Mouse (Mus musculus) MEL (cell line): ENCODE measurements around the gene Slc13a1. TPM values are rescaled to one million over a fixed set of nuclear protein-coding genes. Genes with fewer than 3 reads are reported as not detected.
"Not testable (repeated sequence)": the region's sequence is repeated elsewhere in the genome, so short reads cannot be mapped to it uniquely, and the experiment has no call there.

ENCODE experiments used
- DNase-seq: peaks from one replicate; pipeline ENCODE4 v3.0.0; 2011; ENCODE audit warnings: low read depth, low spot score
- H3K27ac ChIP-seq: 2 replicates; pipeline ENCODE4 v1.5.1; 2012; ENCODE audit warnings: low read depth, mild to moderate bottlenecking, control low read depth, low read length, moderate library complexity; ENCODE audit not compliant: control insufficient read depth
- H3K27me3 ChIP-seq, 2 experiments: fragments of 150-350 bp in 1 of 2; sonication (generic) in 1 of 2; 2 replicates each; pipeline ENCODE4 v1.6.1; 2012; ENCODE audit warnings: low read length in 2 of 2, mild to moderate bottlenecking in 2 of 2, improper control_type of control experiment in 1 of 2, moderate library complexity in 1 of 2; ENCODE audit not compliant: insufficient read depth in 2 of 2, control insufficient read depth in 1 of 2
- H3K36me3 ChIP-seq, 2 experiments: 2 replicates each; pipeline ENCODE4 v1.6.1; 2012 to 2014; ENCODE audit warnings: low read length in 2 of 2, improper control_type of control experiment in 1 of 2, inconsistent platforms in 1 of 2, mild to moderate bottlenecking in 1 of 2; ENCODE audit not compliant: insufficient read depth in 2 of 2, control insufficient read depth in 1 of 2
- H3K4me1 ChIP-seq, 2 experiments: fragments of 150-350 bp in 1 of 2; sonication (generic) in 1 of 2; 2 replicates each; pipeline ENCODE4 v1.6.1; 2012; ENCODE audit warnings: low read length in 2 of 2, improper control_type of control experiment in 1 of 2, mild to moderate bottlenecking in 1 of 2; ENCODE audit not compliant: insufficient read depth in 2 of 2, control insufficient read depth in 1 of 2
- H3K4me3 ChIP-seq, 2 experiments: fragments of 150-350 bp in 1 of 2; sonication (generic) in 1 of 2; 2 replicates each; pipeline ENCODE4 v1.5.1; 2012; ENCODE audit warnings: low read depth in 2 of 2, low read length in 2 of 2, mild to moderate bottlenecking in 2 of 2, moderate library complexity in 2 of 2, control low read depth in 1 of 2, improper control_type of control experiment in 1 of 2; ENCODE audit not compliant: control insufficient read depth in 1 of 2, insufficient read depth in 1 of 2
- H3K79me2 ChIP-seq: 2 replicates; pipeline ENCODE4 v1.6.1; 2012; ENCODE audit warnings: mild to moderate bottlenecking, low read length, moderate library complexity; ENCODE audit not compliant: control insufficient read depth, poor library complexity, insufficient read depth
- H3K9ac ChIP-seq: 2 replicates; pipeline ENCODE4 v1.6.1; 2012; ENCODE audit warnings: low read depth, mild to moderate bottlenecking, control low read depth, low read length, moderate library complexity; ENCODE audit not compliant: control insufficient read depth, poor library complexity, severe bottlenecking
- H3K9me3 ChIP-seq: fragments of 150-350 bp; sonication (generic); replicated peaks from 2 replicates; pipeline ENCODE4 v1.6.1; 2012; ENCODE audit warnings: mild to moderate bottlenecking, low read length, improper control_type of control experiment, moderate library complexity; ENCODE audit not compliant: insufficient read depth
- BHLHE40 ChIP-seq: IDR thresholded peaks from 2 replicates; pipeline ENCODE4 v1.6.1; 2012; ENCODE audit warnings: low read depth, mild to moderate bottlenecking, inconsistent platforms, low read length, improper control_type of control experiment, borderline replicate concordance
- CTCF ChIP-seq, 3 experiments: IDR thresholded peaks in 2 of 3; conservative IDR thresholded peaks in 1 of 3; 2 replicates each; pipeline ENCODE4 v1.5.1; 2011 to 2012; ENCODE audit warnings: low read length in 3 of 3, low read depth in 2 of 3, mild to moderate bottlenecking in 2 of 3, improper control_type of control experiment in 1 of 3, inconsistent platforms in 1 of 3, mixed read lengths in 1 of 3, moderate library complexity in 1 of 3; ENCODE audit not compliant: control insufficient read depth in 1 of 3, insufficient read depth in 1 of 3, poor library complexity in 1 of 3, severe bottlenecking in 1 of 3
- E2F4 ChIP-seq: IDR thresholded peaks from 2 replicates; pipeline ENCODE4 v1.6.1; 2011; ENCODE audit warnings: low read depth, low read length, improper control_type of control experiment, borderline replicate concordance
- ELF1 ChIP-seq: IDR thresholded peaks from 2 replicates; pipeline ENCODE4 v1.6.1; 2014; ENCODE audit warnings: low read depth, mild to moderate bottlenecking, inconsistent platforms, low read length, improper control_type of control experiment, moderate library complexity
- EP300 ChIP-seq, 2 experiments: IDR thresholded peaks; 2 replicates each; pipeline ENCODE4 v1.6.1; 2011; ENCODE audit warnings: improper control_type of control experiment in 2 of 2, low read length in 2 of 2, low read depth in 1 of 2, mild to moderate bottlenecking in 1 of 2
- GABPA ChIP-seq: IDR thresholded peaks from 2 replicates; pipeline ENCODE4 v1.6.1; 2012; ENCODE audit warnings: low read depth, mild to moderate bottlenecking, inconsistent platforms, low read length, improper control_type of control experiment, moderate library complexity
- GATA1 ChIP-seq: IDR thresholded peaks from 2 replicates; pipeline ENCODE4 v1.6.1; 2011; ENCODE audit warnings: low read depth, low read length, improper control_type of control experiment
- HCFC1 ChIP-seq: IDR thresholded peaks from 2 replicates; pipeline ENCODE4 v1.6.1; 2012; ENCODE audit warnings: low read depth, mild to moderate bottlenecking, inconsistent platforms, low read length, improper control_type of control experiment, moderate library complexity
- KAT2A ChIP-seq: conservative IDR thresholded peaks from 2 replicates; pipeline ENCODE4 v1.6.1; 2012; ENCODE audit warnings: low read depth, low read length, improper control_type of control experiment, inconsistent platforms
- MAFK ChIP-seq: IDR thresholded peaks from 2 replicates; pipeline ENCODE4 v1.6.1; 2011; ENCODE audit warnings: low read depth, mild to moderate bottlenecking, low read length, improper control_type of control experiment, borderline replicate concordance
- MAX ChIP-seq: IDR thresholded peaks from 2 replicates; pipeline ENCODE4 v1.6.1; 2011; ENCODE audit warnings: low read length, improper control_type of control experiment
- MAZ ChIP-seq: IDR thresholded peaks from 2 replicates; pipeline ENCODE4 v1.6.1; 2012; ENCODE audit warnings: low read depth, mild to moderate bottlenecking, inconsistent platforms, low read length, improper control_type of control experiment
- MEF2A ChIP-seq: IDR thresholded peaks from 2 replicates; pipeline ENCODE4 v1.6.1; 2014; ENCODE audit warnings: low read depth, mild to moderate bottlenecking, inconsistent platforms, low read length, improper control_type of control experiment; ENCODE audit not compliant: poor library complexity, insufficient replicate concordance, severe bottlenecking; ENCODE audit errors: extremely low read depth
- MXI1 ChIP-seq: IDR thresholded peaks from 2 replicates; pipeline ENCODE4 v1.6.1; 2011; ENCODE audit warnings: mild to moderate bottlenecking, low read depth, low read length, improper control_type of control experiment
- MYB ChIP-seq: IDR thresholded peaks from 2 replicates; pipeline ENCODE4 v1.6.1; 2011; ENCODE audit warnings: mild to moderate bottlenecking, low read depth, low read length, improper control_type of control experiment
- MYC ChIP-seq: IDR thresholded peaks from 2 replicates; pipeline ENCODE4 v1.6.1; 2011; ENCODE audit warnings: low read depth, mild to moderate bottlenecking, low read length, improper control_type of control experiment, moderate library complexity
- NELFE ChIP-seq: IDR thresholded peaks from 2 replicates; pipeline ENCODE4 v1.6.1; 2011; ENCODE audit warnings: low read depth, low read length, improper control_type of control experiment
- POLR2A ChIP-seq, 2 experiments: IDR thresholded peaks; 2 replicates each; pipeline ENCODE4 v1.6.1; 2011 to 2012; ENCODE audit warnings: low read length in 2 of 2, mild to moderate bottlenecking in 2 of 2, control low read depth in 1 of 2, improper control_type of control experiment in 1 of 2, low read depth in 1 of 2, moderate library complexity in 1 of 2; ENCODE audit not compliant: control insufficient read depth in 1 of 2, insufficient read depth in 1 of 2, poor library complexity in 1 of 2
- RAD21 ChIP-seq: IDR thresholded peaks from 2 replicates; pipeline ENCODE4 v1.6.1; 2011; ENCODE audit warnings: mild to moderate bottlenecking, low read depth, low read length, improper control_type of control experiment
- RCOR1 ChIP-seq: IDR thresholded peaks from 2 replicates; pipeline ENCODE4 v1.6.1; 2012; ENCODE audit warnings: low read depth, mild to moderate bottlenecking, inconsistent platforms, low read length, improper control_type of control experiment
- SIN3A ChIP-seq: IDR thresholded peaks from 2 replicates; pipeline ENCODE4 v1.6.1; 2012; ENCODE audit warnings: low read length, improper control_type of control experiment, inconsistent platforms
- TAL1 ChIP-seq: IDR thresholded peaks from 2 replicates; pipeline ENCODE4 v1.6.1; 2012; ENCODE audit warnings: mild to moderate bottlenecking, inconsistent platforms, low read length, moderate library complexity, mixed read lengths
- TBP ChIP-seq: IDR thresholded peaks from 2 replicates; pipeline ENCODE4 v1.8.0; 2011; ENCODE audit warnings: low read depth, low read length, improper control_type of control experiment
- TCF12 ChIP-seq: IDR thresholded peaks from 2 replicates; pipeline ENCODE4 v1.6.1; 2014; ENCODE audit warnings: low read depth, mild to moderate bottlenecking, inconsistent platforms, low read length, improper control_type of control experiment, moderate library complexity
- ZMIZ1 ChIP-seq: IDR thresholded peaks from 2 replicates; pipeline ENCODE4 v1.6.1; 2012; ENCODE audit warnings: low read depth, mild to moderate bottlenecking, inconsistent platforms, low read length, improper control_type of control experiment, moderate library complexity
- ZNF384 ChIP-seq: IDR thresholded peaks from 2 replicates; pipeline ENCODE4 v1.6.1; 2012; ENCODE audit warnings: low read depth, mild to moderate bottlenecking, inconsistent platforms, low read length, improper control_type of control experiment
- polyA plus RNA-seq, 2 experiments: library from polyadenylated mRNA; stranded (reverse) in 1 of 2; unstranded in 1 of 2; fragments of >175 nt in 1 of 2; fragments of >200 nt in 1 of 2; gene quantifications; 2 replicates each; pipeline versions ENCODE4 v1.2.1 to v1.2.4; 2012; ENCODE audit warnings: low replicate concordance in 2 of 2, low read depth in 1 of 2; ENCODE audit not compliant: insufficient read length in 2 of 2, insufficient read depth in 1 of 2, missing spikeins in 1 of 2
- total RNA-seq: library from RNA; depleted of rRNA; stranded (reverse); fragments of 300-350 nt; gene quantifications from 2 replicates; pipeline ENCODE4 v1.2.3, GENCODE M21; 2012

Gene Slc13a1
- total and polyA plus RNA-seq, 3 experiments = not detected

DNA sequence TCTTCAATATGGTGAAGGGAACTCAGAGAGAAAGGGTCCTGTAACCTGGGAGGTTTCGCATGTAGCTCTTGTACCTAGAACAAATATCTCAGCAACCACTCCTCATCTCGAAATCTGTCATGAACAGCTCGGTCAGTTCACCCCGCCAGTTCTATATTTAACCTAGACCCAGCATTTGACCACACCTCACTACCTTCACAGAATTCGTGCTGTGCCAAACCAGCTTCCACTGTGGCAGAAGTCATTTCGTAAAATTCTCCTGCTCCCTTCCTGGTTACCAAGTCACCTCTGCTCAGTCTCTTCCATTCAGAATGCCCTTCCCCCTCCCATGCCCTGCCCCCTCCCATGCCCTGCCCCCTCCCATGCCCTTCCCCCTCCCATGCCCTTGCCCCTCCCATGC is 34.3 kb upstream of the Slc13a1 start:
- H3K4me1 ChIP-seq = no peaks in the 10 kb centered on the region
- DNase-seq = no peak

GRCm38 (mm10) chr6:24200644-24201484 is 33.0 kb upstream of the Slc13a1 start:
- Histone ChIP-seq H3K4me3 (no peak overlapping the region), H3K27ac (no peak overlapping the region), H3K9me3 (no peaks in the 10 kb centered on the region), H3K9ac (no peak overlapping the region), H3K27me3 (no peaks in the 10 kb centered on the region), H3K79me2 (no peaks in the 10 kb centered on the region), H3K4me1 (no peaks in the 10 kb centered on the region), H3K36me3 (no peaks in the 10 kb centered on the region)
- TF ChIP-seq ZMIZ1 = no peak
- no peak for TF ChIP-seq NELFE
- TF ChIP-seq EP300 (IDR thresholded peaks at IDR 0.05; ENCODE audit: low read depth in 1 of 2, low read length in 2 of 2) = no peak
- no peak for TF ChIP-seq MAX
- no peak for TF ChIP-seq KAT2A
- TF ChIP-seq RAD21 = no peak
- no peak for TF ChIP-seq TAL1
- TF ChIP-seq MAZ = no peak
- no peak for TF ChIP-seq MEF2A
- no peak for TF ChIP-seq TCF12
- no peak for TF ChIP-seq POLR2A (IDR thresholded peaks at IDR 0.05; ENCODE audit: control insufficient read depth in 1 of 2, insufficient read depth in 1 of 2, low read depth in 1 of 2, low read length in 2 of 2, poor library complexity in 1 of 2)
- TF ChIP-seq MAFK = no peak
- no peak for TF ChIP-seq BHLHE40
- TF ChIP-seq MXI1 = no peak
- TF ChIP-seq HCFC1 = no peak
- DNase-seq = no peak

More for the DNA sequence above, 34.3 kb upstream of the Slc13a1 start:
- Histone ChIP-seq H3K36me3 (no peaks in the 10 kb centered on the region), H3K27me3 (no peaks in the 10 kb centered on the region), H3K79me2 (no peaks in the 10 kb centered on the region), H3K27ac (no peak overlapping the region), H3K4me3 (no peak overlapping the region), H3K9ac (no peak overlapping the region), H3K9me3 (no peaks in the 10 kb centered on the region)
- no peak for TF ChIP-seq ELF1
- TF ChIP-seq TAL1 = no peak
- TF ChIP-seq ZNF384 = no peak
- TF ChIP-seq GATA1 = no peak
- no peak for TF ChIP-seq TBP
- no peak for TF ChIP-seq TCF12
- no peak for TF ChIP-seq MYB
- TF ChIP-seq EP300 (IDR thresholded peaks at IDR 0.05; ENCODE audit: low read depth in 1 of 2, low read length in 2 of 2) = no peak
- TF ChIP-seq CTCF (IDR thresholded peaks at IDR 0.05 in 2 of 3, conservative IDR thresholded peaks at IDR 0.05 in 1 of 3; ENCODE audit: control insufficient read depth in 1 of 3, insufficient read depth in 1 of 3, low read depth in 2 of 3, low read length in 3 of 3, poor library complexity in 1 of 3, severe bottlenecking in 1 of 3) = no peak
- no peak for TF ChIP-seq BHLHE40
- TF ChIP-seq E2F4 = no peak
- no peak for TF ChIP-seq MAX
- TF ChIP-seq RCOR1 = no peak
- TF ChIP-seq SIN3A = no peak
- no peak for TF ChIP-seq GABPA
- TF ChIP-seq MAZ = no peak
- TF ChIP-seq POLR2A (IDR thresholded peaks at IDR 0.05; ENCODE audit: control insufficient read depth in 1 of 2, insufficient read depth in 1 of 2, low read depth in 1 of 2, low read length in 2 of 2, poor library complexity in 1 of 2) = no peak
- no peak for TF ChIP-seq MAFK
- TF ChIP-seq MYC = no peak

GRCm38 (mm10) chr6:24197501-24198195 is 29.8 kb upstream of the Slc13a1 start:
- H3K36me3 ChIP-seq, H3K27ac ChIP-seq, H3K9ac ChIP-seq, DNase-seq, H3K79me2 ChIP-seq, H3K27me3 ChIP-seq, H3K9me3 ChIP-seq, H3K4me1 ChIP-seq, H3K4me3 ChIP-seq: not testable (repeated sequence)
